Mouse (Mus musculus): Measurements from ENCODE around the gene Ppp1r1b.

The Ppp1r1b gene

GRCm38 (mm10) chr11:98400161-98400726 lies 52.0 kb downstream of the Ppp1r1b start, which contains the start of gene Pgap3:
TSS of gene Pgap3 (minus strand) at chr11:98400490.
- peak; percentile 92 to 93 for DNase-seq

GRCm38 (mm10) chr11:98400816-98401215 lies 52.6 kb downstream of the Ppp1r1b start:
- peak in 1 of 2 experiments; percentile 27 for DNase-seq

- DNase-seq = no peak
Observed at GRCm38 (mm10) chr11:98406621-98407020, 58.4 kb downstream of the Ppp1r1b start.

Data from B cell, adult 2 months (primary cell).